Mouse (Mus musculus) forebrain, embryonic 11.5 days (tissue): ENCODE results near the gene Umad1. TPM values are rescaled to one million over a fixed set of nuclear protein-coding genes. Genes with fewer than 3 reads are reported as not detected.

Experiments
- ATAC-seq: fragments of 200-750 bp; cut with Nextera tagmentation; replicated peaks from 2 replicates; pipeline ENCODE4 v1.8.0; 2017; ENCODE audit warnings: moderate TSS enrichment; ENCODE audit not compliant: low FRiP score
- DNase-seq: peaks from one replicate; pipeline ENCODE4 v3.0.0-alpha.2; 2017; ENCODE audit warnings: low spot score
- H3K27ac ChIP-seq: fragments of 300-500 bp; sonication (generic); 2 replicates; pipeline ENCODE4 v1.5.1; 2014; ENCODE audit warnings: low read depth, low read length
- H3K27me3 ChIP-seq: fragments of 300-500 bp; sonication (generic); 2 replicates; pipeline ENCODE4 v1.6.1; 2014; ENCODE audit warnings: mild to moderate bottlenecking, low read length, mixed read lengths; ENCODE audit not compliant: control insufficient read depth, insufficient read depth
- H3K36me3 ChIP-seq: fragments of 300-500 bp; sonication (generic); 2 replicates; pipeline ENCODE4 v1.6.1; 2014; ENCODE audit warnings: mild to moderate bottlenecking, low read length, moderate library complexity, mixed read lengths; ENCODE audit not compliant: control insufficient read depth, insufficient read depth
- H3K4me1 ChIP-seq: fragments of 300-500 bp; sonication (generic); replicated peaks from 2 replicates; pipeline ENCODE4 v1.6.1; 2014; ENCODE audit warnings: low read length, mixed read lengths; ENCODE audit not compliant: control insufficient read depth, insufficient read depth
- H3K4me2 ChIP-seq: fragments of 300-500 bp; sonication (generic); 2 replicates; pipeline ENCODE4 v1.6.1; 2014; ENCODE audit warnings: low read depth, mild to moderate bottlenecking, low read length, moderate library complexity, mixed read lengths; ENCODE audit not compliant: severe bottlenecking
- H3K4me3 ChIP-seq: fragments of 300-500 bp; sonication (generic); 2 replicates; pipeline ENCODE4 v1.5.1; 2014; ENCODE audit warnings: low read depth, low read length
- H3K9ac ChIP-seq: fragments of 300-500 bp; sonication (generic); 2 replicates; pipeline ENCODE4 v1.6.1; 2014; ENCODE audit warnings: low read length
- H3K9me3 ChIP-seq: fragments of 300-500 bp; sonication (generic); 2 replicates; pipeline ENCODE4 v1.6.1; 2016; ENCODE audit warnings: low read length, mixed read lengths; ENCODE audit not compliant: control insufficient read depth
- WGBS: fragments of 180-500 bp; shearing (Covaris S2); extraction: QIAGEN DNeasy Blood & Tissue Kit; methylation state at CpG from one replicate; pipeline ENCODE4 v1.1.7; 2014; 5-methylcytosine and 5-hydroxymethylcytosine counted together
- polyA plus RNA-seq: library from polyadenylated mRNA; unstranded; fragments of >200 nt; fragmentation: Nextera tagmentation; extraction: Ambion mirVana; gene quantifications from 2 replicates; pipeline ENCODE4 v1.2.1, GENCODE M21; 2014

The Umad1 gene
- polyA plus RNA-seq, 1 experiment from 2014 or later = 18.9 TPM

DNA sequence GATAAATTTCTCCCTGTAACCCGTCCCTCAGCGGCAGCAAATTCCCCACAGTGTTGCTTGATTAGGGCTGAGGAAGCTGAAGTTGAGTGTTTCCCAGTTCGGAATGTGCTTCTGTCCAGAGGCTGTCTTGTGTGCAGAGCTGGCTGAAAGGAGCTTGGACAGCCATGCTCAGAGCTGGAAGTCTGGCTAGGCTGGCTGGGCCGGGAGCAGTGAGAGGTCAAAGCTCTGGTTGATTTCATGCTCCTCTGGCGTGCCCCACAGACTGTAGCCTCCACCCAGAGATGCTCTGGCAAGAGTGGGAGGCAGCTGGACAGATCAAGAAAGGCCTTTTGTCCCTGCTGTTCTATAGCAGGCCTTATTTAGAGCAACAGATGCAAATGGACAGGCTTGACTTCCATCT is 187.7 kb downstream of the Umad1 start:
- 60% methylated on average over 5 of the region's 5 CpGs for WGBS
- no peak overlapping the region for H3K4me3 ChIP-seq
- H3K4me1 ChIP-seq = no peaks in the 10 kb centered on the region
- ATAC-seq (0 out of 2 replicates have a peak, but pooled peaks have one; percentile 21), DNase-seq (no peak)
- no peak overlapping the region for H3K4me2 ChIP-seq
- no peaks in the 10 kb centered on the region for H3K36me3 ChIP-seq
- H3K9ac ChIP-seq = no peak overlapping the region
- no peak overlapping the region for H3K27ac ChIP-seq
- no peaks in the 10 kb centered on the region for H3K9me3 ChIP-seq
- H3K27me3 ChIP-seq = no peaks in the 10 kb centered on the region

DNA sequence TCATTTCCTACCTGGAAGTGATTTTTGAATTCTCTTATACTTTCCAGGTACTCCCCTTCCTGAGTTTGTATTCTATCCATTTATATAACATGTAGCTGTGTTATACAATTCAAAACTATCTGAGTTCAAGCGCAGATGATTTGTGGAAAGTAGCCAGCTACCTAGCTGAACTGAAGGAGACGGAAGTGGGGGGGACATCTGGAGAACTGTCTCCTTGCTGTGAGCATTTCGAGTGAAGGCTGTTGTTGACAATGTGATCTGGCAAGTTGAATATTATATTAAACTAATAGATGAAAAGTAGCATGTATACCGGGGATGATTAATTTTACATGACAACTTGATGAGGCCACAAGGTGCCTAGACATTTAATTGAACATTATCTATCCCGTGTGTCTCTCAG is 196.5 kb downstream of the Umad1 start:
- no peak overlapping the region for H3K4me2 ChIP-seq
- no peak overlapping the region for H3K27ac ChIP-seq
- H3K9me3 ChIP-seq = no peaks in the 10 kb centered on the region
- H3K4me1 ChIP-seq = no peaks in the 10 kb centered on the region
- 89% methylated on average over 5 of the region's 5 CpGs for WGBS
- no peaks in the 10 kb centered on the region for H3K27me3 ChIP-seq
- H3K36me3 ChIP-seq = no peaks in the 10 kb centered on the region
- no peak overlapping the region for H3K4me3 ChIP-seq
- no peak overlapping the region for H3K9ac ChIP-seq
- ATAC-seq = no peak
- DNase-seq = no peak

DNA sequence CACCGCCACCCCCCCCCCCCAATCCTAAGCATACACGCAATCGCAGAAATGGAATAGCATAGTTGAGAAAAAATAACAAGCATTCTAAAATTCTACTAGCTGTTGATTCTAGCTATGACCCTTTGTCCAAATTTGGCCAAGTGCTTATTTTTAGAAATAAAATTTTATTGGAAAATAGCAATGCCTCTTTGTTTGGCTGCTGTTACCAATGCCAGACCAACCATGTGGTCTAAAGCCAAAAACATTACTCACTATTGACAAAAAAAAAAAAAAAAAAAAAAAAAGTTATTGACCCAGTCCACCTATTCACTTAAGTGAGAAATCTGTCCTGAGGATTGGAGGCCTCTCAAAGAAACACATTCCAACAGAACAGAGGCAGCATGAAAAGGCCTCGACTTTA is 199.5 kb downstream of the Umad1 start:
- Histone ChIP-seq H3K9me3 (no peaks in the 10 kb centered on the region), H3K4me3 (no peak overlapping the region), H3K4me2 (no peak overlapping the region), H3K4me1 (no peaks in the 10 kb centered on the region), H3K36me3 (no peaks in the 10 kb centered on the region), H3K27me3 (no peaks in the 10 kb centered on the region), H3K27ac (no peak overlapping the region), H3K9ac (no peak overlapping the region)
- 86% methylated on average over 4 of the region's 4 CpGs for whole genome bisulfite sequencing
- ATAC-seq (no peak), DNase-seq (no peak)

DNA sequence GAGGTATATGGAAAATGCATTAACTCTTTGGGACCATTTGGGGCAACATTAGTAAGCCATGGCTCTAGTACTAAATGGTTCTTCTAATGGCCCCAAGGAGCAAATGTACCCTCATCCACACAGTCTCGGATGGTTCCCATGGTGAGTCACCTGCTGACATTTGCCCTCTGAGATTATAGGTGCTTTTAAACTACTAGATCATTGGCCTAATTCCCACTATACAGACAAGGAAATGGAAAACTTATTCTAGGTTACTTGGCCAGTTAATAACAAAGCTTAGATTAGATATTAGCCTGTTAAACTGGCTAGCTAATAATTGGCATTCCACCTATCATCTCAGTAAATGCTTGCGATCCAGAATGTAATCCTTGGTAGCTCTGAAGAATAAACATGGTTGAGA is 203.4 kb downstream of the Umad1 start:
- Histone ChIP-seq H3K27me3 (no peaks in the 10 kb centered on the region), H3K4me3 (no peak overlapping the region), H3K4me2 (no peak overlapping the region), H3K36me3 (no peaks in the 10 kb centered on the region), H3K9ac (no peak overlapping the region), H3K27ac (no peak overlapping the region), H3K4me1 (no peaks in the 10 kb centered on the region), H3K9me3 (no peaks in the 10 kb centered on the region)
- no peak for ATAC-seq
- WGBS = 93% methylated on average over 2 of the region's 2 CpGs
- DNase-seq = no peak

DNA sequence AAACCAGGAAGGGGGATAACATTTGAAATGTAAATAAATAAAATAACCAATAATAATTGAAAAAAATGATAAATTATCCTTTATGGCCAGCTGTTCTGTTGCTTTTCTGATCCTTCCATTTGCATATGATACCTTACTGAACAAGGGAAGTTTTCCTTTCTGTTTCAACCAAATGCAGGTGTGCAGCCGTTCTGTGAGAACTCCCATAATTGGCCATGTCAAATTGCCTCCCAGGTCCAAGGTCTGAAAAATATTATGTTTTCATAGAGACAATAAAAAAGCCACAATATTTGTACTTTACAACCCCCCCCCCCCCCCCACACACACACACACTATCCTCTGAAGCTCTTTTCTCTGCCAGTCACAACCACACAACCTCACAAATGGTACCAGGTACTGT is 206.3 kb downstream of the Umad1 start:
- no peak overlapping the region for H3K9ac ChIP-seq
- H3K27ac ChIP-seq = no peak overlapping the region
- no peaks in the 10 kb centered on the region for H3K9me3 ChIP-seq
- no peak overlapping the region for H3K4me2 ChIP-seq
- ATAC-seq (no peak), DNase-seq (no peak)
- 85% methylated on average over 1 of the region's 1 CpGs for WGBS
- H3K4me3 ChIP-seq = no peak overlapping the region
- H3K27me3 ChIP-seq = no peaks in the 10 kb centered on the region
- H3K36me3 ChIP-seq = no peaks in the 10 kb centered on the region
- no peaks in the 10 kb centered on the region for H3K4me1 ChIP-seq

DNA sequence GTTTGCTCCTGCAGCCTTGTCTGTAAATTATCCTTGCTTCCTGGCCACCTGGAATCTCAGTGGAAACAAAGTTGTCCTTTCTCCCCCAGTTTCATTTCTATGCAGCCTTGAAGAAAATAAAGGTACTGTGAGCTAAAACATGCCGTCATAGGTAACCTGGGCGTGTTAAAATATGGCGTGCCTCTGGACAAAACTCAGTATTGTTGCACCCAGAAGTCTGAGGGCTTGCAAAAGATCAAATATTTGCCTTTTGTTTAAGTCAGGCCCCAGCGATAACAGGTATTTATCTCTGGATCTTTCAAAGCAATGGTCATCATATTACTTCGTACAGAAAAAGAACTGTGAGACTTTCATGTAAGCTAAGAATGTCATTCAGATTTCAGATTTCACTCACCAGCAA is 206.9 kb downstream of the Umad1 start:
- 87% methylated on average over 5 of the region's 5 CpGs for WGBS
- H3K9ac ChIP-seq = no peak overlapping the region
- H3K27ac ChIP-seq = no peak overlapping the region
- H3K36me3 ChIP-seq = no peaks in the 10 kb centered on the region
- DNase-seq (no peak), ATAC-seq (no peak)
- no peaks in the 10 kb centered on the region for H3K27me3 ChIP-seq
- no peak overlapping the region for H3K4me2 ChIP-seq
- no peaks in the 10 kb centered on the region for H3K4me1 ChIP-seq
- H3K9me3 ChIP-seq = no peaks in the 10 kb centered on the region
- no peak overlapping the region for H3K4me3 ChIP-seq

DNA sequence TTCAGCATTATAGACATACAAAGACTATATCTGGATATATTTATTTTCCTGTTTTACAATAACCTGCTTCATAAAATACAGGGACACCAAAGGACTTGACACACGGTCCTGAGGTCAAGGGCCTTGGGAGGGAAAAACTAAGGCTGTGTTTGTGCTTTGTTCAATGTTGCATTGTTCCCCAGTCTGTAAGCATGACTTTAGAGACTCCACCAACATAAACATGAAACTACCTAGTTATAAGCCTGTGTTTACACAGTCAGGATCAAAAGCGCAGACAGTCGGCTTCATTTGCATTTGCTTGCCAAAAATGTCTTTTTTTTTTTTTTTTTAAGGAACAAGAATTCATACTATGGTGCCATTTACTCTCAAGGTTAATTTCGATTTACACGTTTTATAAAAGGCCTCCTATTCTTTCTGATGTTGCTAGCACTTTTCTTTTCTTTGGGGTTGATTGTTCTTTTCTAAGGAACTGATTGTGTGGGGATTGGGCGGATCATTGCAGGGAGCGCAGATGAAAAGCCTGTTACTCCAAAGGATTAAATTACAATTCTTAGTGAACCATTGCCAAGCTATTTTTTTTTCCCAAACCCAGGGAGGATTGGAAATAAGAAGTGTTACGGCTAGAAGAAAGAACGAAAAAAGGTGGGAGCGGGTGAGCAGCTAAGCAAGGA is 208.7 kb downstream of the Umad1 start:
- Histone ChIP-seq H3K27me3 (no peaks in the 10 kb centered on the region), H3K4me1 (no peaks in the 10 kb centered on the region), H3K9ac (no peak overlapping the region), H3K36me3 (no peaks in the 10 kb centered on the region), H3K4me2 (no peak overlapping the region), H3K27ac (no peak overlapping the region), H3K4me3 (no peak overlapping the region), H3K9me3 (no peaks in the 10 kb centered on the region)
- ATAC-seq (peak; percentile 70), DNase-seq (no peak)
- 24% methylated on average over 10 of the region's 10 CpGs for WGBS

DNA sequence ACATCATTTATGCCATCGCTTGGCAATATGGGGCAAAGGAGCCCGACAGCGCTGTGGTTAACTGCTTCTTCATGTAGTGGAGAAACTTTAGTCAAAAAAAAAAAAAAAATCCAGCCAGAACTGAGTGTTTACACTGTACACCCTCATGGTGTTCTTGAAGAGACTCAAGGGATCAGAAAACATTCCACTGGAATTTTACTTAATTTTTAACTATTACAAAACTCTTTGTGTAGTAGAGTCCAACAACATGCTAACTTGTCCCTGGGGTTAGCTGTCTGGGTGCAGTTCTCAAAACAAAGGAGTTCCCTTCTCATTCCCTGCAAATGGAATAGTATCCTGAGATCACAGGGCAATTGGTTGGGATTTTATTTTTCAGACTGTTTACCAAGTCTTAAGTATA is 210.8 kb downstream of the Umad1 start:
- Histone ChIP-seq H3K9ac (no peak overlapping the region), H3K4me3 (no peak overlapping the region), H3K36me3 (no peaks in the 10 kb centered on the region), H3K27me3 (no peaks in the 10 kb centered on the region), H3K4me1 (no peaks in the 10 kb centered on the region), H3K9me3 (no peaks in the 10 kb centered on the region), H3K27ac (no peak overlapping the region), H3K4me2 (no peak overlapping the region)
- ATAC-seq (no peak), DNase-seq (no peak)
- 95% methylated on average over 3 of the region's 3 CpGs for WGBS

DNA sequence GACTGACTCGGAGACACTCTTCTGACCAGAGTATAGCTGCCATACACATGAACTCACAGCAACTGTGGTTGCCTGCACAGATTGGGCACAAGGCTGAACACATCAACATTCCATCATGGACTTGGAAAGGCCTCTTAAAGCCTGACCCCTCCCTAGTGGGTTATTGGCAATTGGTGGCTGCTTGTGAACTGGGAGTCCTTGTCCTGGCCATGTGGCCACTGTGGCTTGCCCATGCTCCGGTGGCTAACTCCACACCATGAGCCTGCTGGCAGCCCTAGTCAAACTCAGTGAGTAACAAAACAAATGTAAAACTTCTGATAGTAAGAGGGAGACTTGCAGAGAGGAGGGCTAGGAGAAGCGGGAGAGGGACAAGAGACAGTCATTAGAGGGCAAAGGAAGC is 213.0 kb downstream of the Umad1 start:
- Histone ChIP-seq H3K9ac (no peak overlapping the region), H3K27ac (no peak overlapping the region), H3K4me1 (no peaks in the 10 kb centered on the region), H3K4me2 (no peak overlapping the region), H3K4me3 (no peak overlapping the region), H3K27me3 (no peaks in the 10 kb centered on the region), H3K9me3 (no peaks in the 10 kb centered on the region), H3K36me3 (no peaks in the 10 kb centered on the region)
- no peak for ATAC-seq
- no peak for DNase-seq
- WGBS = 83% methylated on average over 3 of the region's 3 CpGs
